13 mouse cellular contexts compared by ENCODE assay signal in genomic region chr4:105171432-105171831, GRCm38 (mm10). TPM values are rescaled to one million over a fixed set of nuclear protein-coding genes. Genes with fewer than 3 reads are reported as not detected.
DNase-seq lines count a peak whose midpoint lies in the region; ATAC-seq lines count a peak whose summit lies in the region.
"Had no signal": no experiment of that assay in that cellular context is flagged by ENCODE, and none has a peak within 500 bp of the region (broad histone marks: within the 10 kb centered on the region; RNA-seq: fewer than 3 reads in every experiment).

No protein-coding gene starts in this region.

- DNase-seq in kidney, postnatal 14 days, result no peak
- no peak for DNase-seq in embryonic facial prominence, embryonic 10.5 days (ENCODE audit: low spot score)
- DNase-seq in midbrain, embryonic 14.5 days, result no peak
- DNase-seq in layer of hippocampus, postnatal 36 days, result no peak
- no peak for DNase-seq in left cerebral cortex, adult 11 months (ENCODE audit: low spot score)
- DNase-seq: cerebellum, adult 8-10 months; heart, postnatal 36 days; kidney, postnatal 10 days; thymus, adult 2 months had no signal

- 85% methylated on average over 3 of the region's 3 CpGs for WGBS in kidney, embryonic 15.5 days
- WGBS in embryonic facial prominence, embryonic 10.5 days, result 71% methylated on average over 3 of the region's 3 CpGs
- 38% methylated on average over 3 of the region's 3 CpGs for WGBS in hindbrain, embryonic 13.5 days
- WGBS in midbrain, embryonic 14.5 days, result 43% methylated on average over 3 of the region's 3 CpGs
- 65% methylated on average over 3 of the region's 3 CpGs for WGBS in heart, embryonic 12.5 days

- no peaks in the 10 kb centered on the region for H3K9me3 ChIP-seq in kidney, embryonic 15.5 days (replicated peaks)
- H3K9me3 ChIP-seq in embryonic facial prominence, embryonic 10.5 days, result no peaks in the 10 kb centered on the region
- H3K9me3 ChIP-seq in hindbrain, embryonic 13.5 days, result no peaks in the 10 kb centered on the region
- no peaks in the 10 kb centered on the region for H3K9me3 ChIP-seq in midbrain, embryonic 14.5 days (ENCODE audit: control insufficient read depth, low read length)
- H3K9me3 ChIP-seq in heart, embryonic 12.5 days (replicated peaks), result no peaks in the 10 kb centered on the region

- H3K4me2 ChIP-seq in kidney, embryonic 15.5 days, result no peak overlapping the region
- peak overlapping the region; percentile 38 for H3K4me2 ChIP-seq in hindbrain, embryonic 13.5 days
- H3K4me2 ChIP-seq in midbrain, embryonic 14.5 days (ENCODE audit: low read length), result peak overlapping the region; percentile 34
- H3K4me2 ChIP-seq in heart, embryonic 12.5 days, result no peak overlapping the region

- no peak overlapping the region for H3K4me3 ChIP-seq in kidney, embryonic 15.5 days (replicated peaks)
- H3K4me3 ChIP-seq in embryonic facial prominence, embryonic 10.5 days, result peak overlapping the region; percentile 1; the same call in 1 of the 2 replicates
- no peak overlapping the region for H3K4me3 ChIP-seq in hindbrain, embryonic 13.5 days
- no peak overlapping the region for H3K4me3 ChIP-seq in midbrain, embryonic 14.5 days (replicated peaks; ENCODE audit: low read depth, low read length)
- H3K4me3 ChIP-seq in heart, embryonic 12.5 days, result no peak overlapping the region

- no peak overlapping the region for H3K9ac ChIP-seq in kidney, embryonic 15.5 days
- no peak overlapping the region for H3K9ac ChIP-seq in hindbrain, embryonic 13.5 days
- H3K9ac ChIP-seq in midbrain, embryonic 14.5 days (replicated peaks; ENCODE audit: low read length), result no peak overlapping the region
- no peak overlapping the region for H3K9ac ChIP-seq in heart, embryonic 12.5 days

- H3K27ac ChIP-seq in kidney, embryonic 15.5 days, result peak overlapping the region; percentile 85
- peak overlapping the region; percentile 31 for H3K27ac ChIP-seq in embryonic facial prominence, embryonic 10.5 days (replicated peaks)
- peak overlapping the region; percentile 85 for H3K27ac ChIP-seq in hindbrain, embryonic 13.5 days
- H3K27ac ChIP-seq in midbrain, embryonic 14.5 days (replicated peaks; ENCODE audit: low read depth, low read length), result peak overlapping the region; percentile 82
- no peak overlapping the region for H3K27ac ChIP-seq in heart, embryonic 12.5 days (ENCODE audit: poor library complexity, severe bottlenecking)

- no peaks in the 10 kb centered on the region for H3K27me3 ChIP-seq in kidney, embryonic 15.5 days
- no peaks in the 10 kb centered on the region for H3K27me3 ChIP-seq in embryonic facial prominence, embryonic 10.5 days (replicated peaks; ENCODE audit: low read depth, poor library complexity, severe bottlenecking)
- H3K27me3 ChIP-seq in hindbrain, embryonic 13.5 days, result no peaks in the 10 kb centered on the region
- H3K27me3 ChIP-seq in midbrain, embryonic 14.5 days (ENCODE audit: control insufficient read depth, insufficient read depth, low read length), result no peaks in the 10 kb centered on the region
- H3K27me3 ChIP-seq in heart, embryonic 12.5 days (replicated peaks), result no peaks in the 10 kb centered on the region

- peaks cover 11% of the 10 kb centered on the region for H3K36me3 ChIP-seq in kidney, embryonic 15.5 days
- H3K36me3 ChIP-seq in embryonic facial prominence, embryonic 10.5 days (replicated peaks), result peaks cover 62% of the 10 kb centered on the region
- H3K36me3 ChIP-seq in hindbrain, embryonic 13.5 days, result no peaks in the 10 kb centered on the region
- H3K36me3 ChIP-seq in midbrain, embryonic 14.5 days (ENCODE audit: control insufficient read depth, insufficient read depth, low read length), result no peaks in the 10 kb centered on the region
- 0 out of 2 replicates have a peak, but pooled peaks cover 4% of the 10 kb centered on the region for H3K36me3 ChIP-seq in heart, embryonic 12.5 days
- H3K36me3 ChIP-seq: G1E had no signal

- no peak for ATAC-seq in kidney, embryonic 15.5 days (replicated peaks; ENCODE audit: low FRiP score)
- no peak for ATAC-seq in hindbrain, embryonic 13.5 days (ENCODE audit: low FRiP score)
- ATAC-seq in midbrain, embryonic 14.5 days (ENCODE audit: low FRiP score, low TSS enrichment), result no peak
- no peak for ATAC-seq in heart, embryonic 12.5 days (ENCODE audit: insufficient number of reproducible peaks, low FRiP score)

- peaks cover 46% of the 10 kb centered on the region for H3K4me1 ChIP-seq in kidney, embryonic 15.5 days
- H3K4me1 ChIP-seq in embryonic facial prominence, embryonic 10.5 days, result peaks cover 65% of the 10 kb centered on the region
- H3K4me1 ChIP-seq in hindbrain, embryonic 13.5 days (replicated peaks), result peaks cover 64% of the 10 kb centered on the region
- peaks cover 28% of the 10 kb centered on the region for H3K4me1 ChIP-seq in midbrain, embryonic 14.5 days (ENCODE audit: control insufficient read depth, insufficient read depth, low read length)
- H3K4me1 ChIP-seq in heart, embryonic 12.5 days (replicated peaks), result peaks cover 14% of the 10 kb centered on the region

RNA-seq across cellular contexts. Expression of gene Plpp3, which starts 14.3 kb away (rescaled TPM):
- 58.2 and 65.5 TPM in 2 replicates for polyA plus RNA-seq in kidney, embryonic 15.5 days (2015; fragmentation: Nextera tagmentation; extraction: Ambion mirVana)
- 67.6 and 77.1 TPM in 2 replicates for polyA plus RNA-seq in embryonic facial prominence, embryonic 10.5 days (2016; fragmentation: Nextera tagmentation; extraction: Ambion mirVana)
- polyA plus RNA-seq in hindbrain, embryonic 13.5 days (2015; fragmentation: Nextera tagmentation; extraction: Ambion mirVana), result 79.0 and 81.9 TPM in 2 replicates
- polyA plus RNA-seq in midbrain, embryonic 14.5 days (2014; fragmentation: Nextera tagmentation; extraction: Ambion mirVana), result 51.7 and 62.4 TPM in 2 replicates
- polyA plus RNA-seq in heart, embryonic 12.5 days (2016; fragmentation: Nextera tagmentation; extraction: Ambion mirVana), result 28.6 and 30.3 TPM in 2 replicates
- 100 to 1,000 TPM; 185 to 202 TPM for total RNA-seq in layer of hippocampus, postnatal 36 days (2021)
- total RNA-seq: G1E had no signal
- polyA plus RNA-seq: G1E had no signal

Comparison
In these comparisons a context has a peak if more than half of its experiments do, and no peak if none do; other contexts are left out.
1. H3K4me2 ChIP-seq: peak in hindbrain, embryonic 13.5 days (single experiment) and midbrain, embryonic 14.5 days (single experiment); none in kidney, embryonic 15.5 days (single experiment) and heart, embryonic 12.5 days (single experiment).